Mouse (Mus musculus): ENCODE measurements around the gene Tnfrsf21. TPM values are rescaled to one million over a fixed set of nuclear protein-coding genes. Genes with fewer than 3 reads are reported as not detected.

Gene Tnfrsf21
- polyA plus RNA-seq, 1 experiment from 2014 or later: 45.3 TPM

- Histone ChIP-seq H3K4me2 (ENCODE audit: low read length) (no peak overlapping the region), H3K9ac (ENCODE audit: low read length) (no peak overlapping the region), H3K27ac (ENCODE audit: low read depth, low read length) (no peak overlapping the region), H3K36me3 (ENCODE audit: control insufficient read depth, insufficient read depth, low read length) (no peaks in the 10 kb centered on the region), H3K4me3 (ENCODE audit: low read depth, low read length) (no peak overlapping the region), H3K9me3 (replicated peaks; ENCODE audit: control insufficient read depth, low read length) (no peaks in the 10 kb centered on the region), H3K4me1 (ENCODE audit: control insufficient read depth, insufficient read depth, low read length) (no peaks in the 10 kb centered on the region), H3K27me3 (replicated peaks; ENCODE audit: control insufficient read depth, insufficient read depth, low read length) (no peaks in the 10 kb centered on the region)
- WGBS: 84% methylated on average over 3 of the region's 3 CpGs
- ATAC-seq (no peak), DNase-seq (ENCODE audit: low spot score) (no peak)
Observed at GRCm38 (mm10) chr17:43128305-43128704, 112.0 kb downstream of the Tnfrsf21 start.

GRCm38 (mm10) chr17:43128908-43129533, 112.7 kb downstream of the Tnfrsf21 start:
- H3K27me3 ChIP-seq (replicated peaks; ENCODE audit: control insufficient read depth, insufficient read depth, low read length): no peaks in the 10 kb centered on the region
- DNase-seq (ENCODE audit: low spot score): no peak
- H3K36me3 ChIP-seq (ENCODE audit: control insufficient read depth, insufficient read depth, low read length): no peaks in the 10 kb centered on the region
- ATAC-seq: no peak
- no peak overlapping the region for H3K4me3 ChIP-seq (ENCODE audit: low read depth, low read length)
- H3K27ac ChIP-seq (ENCODE audit: low read depth, low read length): no peak overlapping the region
- 90% methylated on average over 7 of the region's 7 CpGs for WGBS
- no peaks in the 10 kb centered on the region for H3K9me3 ChIP-seq (replicated peaks; ENCODE audit: control insufficient read depth, low read length)
- H3K9ac ChIP-seq (ENCODE audit: low read length): no peak overlapping the region
- no peak overlapping the region for H3K4me2 ChIP-seq (ENCODE audit: low read length)
- H3K4me1 ChIP-seq (ENCODE audit: control insufficient read depth, insufficient read depth, low read length): no peaks in the 10 kb centered on the region

GRCm38 (mm10) chr17:43130115-43130869, 113.9 kb downstream of the Tnfrsf21 start:
- Histone ChIP-seq H3K27ac (ENCODE audit: low read depth, low read length) (no peak overlapping the region), H3K4me1 (ENCODE audit: control insufficient read depth, insufficient read depth, low read length) (no peaks in the 10 kb centered on the region), H3K4me2 (ENCODE audit: low read length) (no peak overlapping the region), H3K27me3 (replicated peaks; ENCODE audit: control insufficient read depth, insufficient read depth, low read length) (no peaks in the 10 kb centered on the region), H3K4me3 (ENCODE audit: low read depth, low read length) (no peak overlapping the region), H3K36me3 (ENCODE audit: control insufficient read depth, insufficient read depth, low read length) (no peaks in the 10 kb centered on the region), H3K9me3 (replicated peaks; ENCODE audit: control insufficient read depth, low read length) (no peaks in the 10 kb centered on the region), H3K9ac (ENCODE audit: low read length) (no peak overlapping the region)
- DNase-seq (ENCODE audit: low spot score): no peak
- no peak for ATAC-seq
- WGBS: 81% methylated on average over 3 of the region's 3 CpGs

GRCm38 (mm10) chr17:43130870-43131264, 114.5 kb downstream of the Tnfrsf21 start:
- DNase-seq (ENCODE audit: low spot score) (no peak), ATAC-seq (no peak)
- no peaks in the 10 kb centered on the region for H3K36me3 ChIP-seq (ENCODE audit: control insufficient read depth, insufficient read depth, low read length)
- H3K4me1 ChIP-seq (ENCODE audit: control insufficient read depth, insufficient read depth, low read length): no peaks in the 10 kb centered on the region; the same call in 1 of the 2 replicates
- H3K27me3 ChIP-seq (replicated peaks; ENCODE audit: control insufficient read depth, insufficient read depth, low read length): no peaks in the 10 kb centered on the region
- no peaks in the 10 kb centered on the region for H3K9me3 ChIP-seq (replicated peaks; ENCODE audit: control insufficient read depth, low read length)
- H3K9ac ChIP-seq (ENCODE audit: low read length): no peak overlapping the region
- no peak overlapping the region for H3K27ac ChIP-seq (ENCODE audit: low read depth, low read length)
- H3K4me2 ChIP-seq (ENCODE audit: low read length): no peak overlapping the region
- H3K4me3 ChIP-seq (ENCODE audit: low read depth, low read length): no peak overlapping the region

GRCm38 (mm10) chr17:43132477-43132876, 116.1 kb downstream of the Tnfrsf21 start:
- no peak overlapping the region for H3K9ac ChIP-seq (ENCODE audit: low read length)
- H3K36me3 ChIP-seq (ENCODE audit: control insufficient read depth, insufficient read depth, low read length): no peaks in the 10 kb centered on the region
- no peaks in the 10 kb centered on the region for H3K9me3 ChIP-seq (replicated peaks; ENCODE audit: control insufficient read depth, low read length)
- DNase-seq (ENCODE audit: low spot score) (no peak), ATAC-seq (no peak)
- H3K4me1 ChIP-seq (ENCODE audit: control insufficient read depth, insufficient read depth, low read length): no peaks in the 10 kb centered on the region; the same call in 1 of the 2 replicates
- H3K4me2 ChIP-seq (ENCODE audit: low read length): no peak overlapping the region
- no peaks in the 10 kb centered on the region for H3K27me3 ChIP-seq (replicated peaks; ENCODE audit: control insufficient read depth, insufficient read depth, low read length)
- 81% methylated on average over 5 of the region's 5 CpGs for WGBS
- no peak overlapping the region for H3K27ac ChIP-seq (ENCODE audit: low read depth, low read length)
- H3K4me3 ChIP-seq (ENCODE audit: low read depth, low read length): no peak overlapping the region

- Histone ChIP-seq H3K4me2 (ENCODE audit: low read length) (no peak overlapping the region), H3K9me3 (replicated peaks; ENCODE audit: control insufficient read depth, low read length) (no peaks in the 10 kb centered on the region), H3K9ac (ENCODE audit: low read length) (no peak overlapping the region), H3K27me3 (replicated peaks; ENCODE audit: control insufficient read depth, insufficient read depth, low read length) (no peaks in the 10 kb centered on the region), H3K36me3 (ENCODE audit: control insufficient read depth, insufficient read depth, low read length) (no peaks in the 10 kb centered on the region), H3K4me3 (ENCODE audit: low read depth, low read length) (no peak overlapping the region), H3K27ac (ENCODE audit: low read depth, low read length) (no peak overlapping the region), H3K4me1 (ENCODE audit: control insufficient read depth, insufficient read depth, low read length) (no peaks in the 10 kb centered on the region; the same call in 1 of the 2 replicates)
- DNase-seq (ENCODE audit: low spot score): no peak
- no peak for ATAC-seq
- WGBS: 86% methylated on average over 4 of the region's 4 CpGs
Observed at GRCm38 (mm10) chr17:43133106-43133505, 116.8 kb downstream of the Tnfrsf21 start.

GRCm38 (mm10) chr17:43134991-43135390, 118.6 kb downstream of the Tnfrsf21 start:
- 75% methylated on average over 4 of the region's 4 CpGs for WGBS
- Histone ChIP-seq H3K36me3 (ENCODE audit: control insufficient read depth, insufficient read depth, low read length) (no peaks in the 10 kb centered on the region), H3K4me3 (ENCODE audit: low read depth, low read length) (no peak overlapping the region), H3K4me2 (ENCODE audit: low read length) (no peak overlapping the region), H3K9me3 (replicated peaks; ENCODE audit: control insufficient read depth, low read length) (no peaks in the 10 kb centered on the region), H3K9ac (ENCODE audit: low read length) (no peak overlapping the region), H3K4me1 (ENCODE audit: control insufficient read depth, insufficient read depth, low read length) (no peaks in the 10 kb centered on the region; the same call in 1 of the 2 replicates), H3K27ac (ENCODE audit: low read depth, low read length) (no peak overlapping the region), H3K27me3 (replicated peaks; ENCODE audit: control insufficient read depth, insufficient read depth, low read length) (no peaks in the 10 kb centered on the region)
- DNase-seq (ENCODE audit: low spot score) (no peak), ATAC-seq (no peak)

GRCm38 (mm10) chr17:43135398-43136265, 119.3 kb downstream of the Tnfrsf21 start:
- Histone ChIP-seq H3K4me3 (ENCODE audit: low read depth, low read length) (no peak overlapping the region), H3K4me1 (ENCODE audit: control insufficient read depth, insufficient read depth, low read length) (no peaks in the 10 kb centered on the region; the same call in 1 of the 2 replicates), H3K9ac (ENCODE audit: low read length) (no peak overlapping the region), H3K27ac (ENCODE audit: low read depth, low read length) (no peak overlapping the region), H3K36me3 (ENCODE audit: control insufficient read depth, insufficient read depth, low read length) (no peaks in the 10 kb centered on the region), H3K27me3 (replicated peaks; ENCODE audit: control insufficient read depth, insufficient read depth, low read length) (no peaks in the 10 kb centered on the region), H3K9me3 (replicated peaks; ENCODE audit: control insufficient read depth, low read length) (no peaks in the 10 kb centered on the region), H3K4me2 (ENCODE audit: low read length) (no peak overlapping the region)
- 44% methylated on average over 7 of the region's 7 CpGs for WGBS
- DNase-seq (ENCODE audit: low spot score): no peak
- 0 out of 2 replicates have a peak, but pooled peaks have one; percentile 34 for ATAC-seq
